Mouse (Mus musculus) liver, adult 2 months (tissue): ENCODE data around the gene Notch2.

ENCODE experiments used
- CTCF ChIP-seq: fragments of 200-500 bp; IDR thresholded peaks from 2 replicates; pipeline ENCODE4 v1.5.1; 2011; ENCODE audit warnings: low read depth, low read length, control low read depth
- POLR2A ChIP-seq: fragments of 200-500 bp; IDR thresholded peaks from 2 replicates; pipeline ENCODE4 v1.6.1; 2011; ENCODE audit warnings: low read length, control low read depth; ENCODE audit not compliant: insufficient read depth; ENCODE audit errors: extremely low read depth

DNA sequence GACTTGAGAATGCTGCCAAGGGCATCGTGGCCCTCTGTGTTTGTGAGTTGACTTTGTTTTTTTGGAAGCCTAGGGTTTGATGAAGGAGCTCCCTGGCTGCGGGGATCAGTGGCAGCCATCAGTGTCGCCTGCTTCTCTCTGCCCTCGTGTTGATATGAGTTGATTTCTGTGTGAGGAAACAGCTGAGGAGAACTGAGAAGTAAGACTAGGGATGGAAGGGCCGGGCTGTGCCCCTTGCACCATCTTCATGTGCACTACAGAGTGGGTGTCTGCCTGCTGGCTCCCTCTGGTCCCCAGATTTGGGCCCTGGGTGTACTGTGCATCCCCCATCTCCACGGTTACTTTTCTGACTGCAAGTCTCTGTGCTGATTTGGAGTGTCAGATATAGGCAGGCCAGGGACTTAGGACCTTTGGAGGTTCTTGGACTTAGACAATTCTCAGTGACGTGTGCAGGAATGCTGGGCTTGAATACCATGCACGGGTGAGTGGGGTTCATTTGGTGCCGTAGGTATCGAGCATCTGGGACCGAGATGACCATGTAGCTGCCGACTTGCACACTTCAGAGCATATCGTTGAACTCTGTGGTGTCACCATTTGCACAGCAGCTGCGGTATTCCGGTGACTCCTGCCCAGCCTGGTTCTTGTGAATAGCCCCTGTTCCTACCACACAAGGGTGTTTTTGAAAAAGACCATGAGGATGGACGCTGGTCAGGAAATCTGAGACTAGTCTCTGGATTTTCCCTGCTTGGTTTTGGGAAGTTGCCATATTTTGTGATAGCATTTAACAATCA, 26.5 kb downstream of the Notch2 start:
- TF ChIP-seq CTCF (no peak), POLR2A (no peak)
